In the genomic region with DNA sequence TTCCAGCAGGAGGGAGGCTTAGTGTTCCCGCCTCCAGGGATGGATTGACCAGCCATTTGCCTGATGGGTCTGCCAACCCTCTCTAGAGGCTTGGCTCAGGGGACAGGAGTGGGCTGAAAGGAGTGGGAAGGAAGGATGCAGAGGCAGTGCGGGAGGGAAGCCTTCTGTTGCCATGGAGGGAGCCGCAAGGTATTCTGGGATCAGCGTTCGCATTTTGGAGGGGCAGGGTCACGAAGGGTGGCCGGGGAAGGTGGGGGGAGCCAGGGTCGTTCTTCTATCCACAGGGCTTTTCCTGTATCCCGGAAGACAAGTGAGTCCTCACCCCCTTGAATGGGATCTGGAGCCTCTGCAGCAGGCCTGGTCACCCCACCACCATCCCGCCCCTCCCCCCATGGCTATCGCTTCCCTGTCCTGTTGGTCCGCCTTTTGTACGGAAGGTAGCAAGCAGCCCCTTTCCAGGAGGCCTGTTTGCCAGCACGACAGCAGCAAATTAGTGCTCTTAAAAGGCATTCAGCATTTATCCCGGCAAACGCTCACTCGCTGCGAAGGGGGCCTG, we compare ENCODE assay signal across 9 mouse cellular contexts.
DNase-seq lines count a peak whose midpoint lies in the region; ATAC-seq lines count a peak whose summit lies in the region.
"Had no signal": no experiment of that assay in that cellular context is flagged by ENCODE, and none has a peak within 500 bp of the region (broad histone marks: within the 10 kb centered on the region; RNA-seq: fewer than 3 reads in every experiment).

No protein-coding gene starts in this region.

- H3K9me3 ChIP-seq in forebrain, embryonic 13.5 days (replicated peaks), result no peaks in the 10 kb centered on the region
- no peaks in the 10 kb centered on the region for H3K9me3 ChIP-seq in limb, embryonic 12.5 days

- H3K27ac ChIP-seq in forebrain, embryonic 13.5 days, result peak overlapping the region; percentile 76
- H3K27ac ChIP-seq in limb, embryonic 12.5 days, result no peak overlapping the region

- no peaks in the 10 kb centered on the region for H3K36me3 ChIP-seq in forebrain, embryonic 13.5 days (ENCODE audit: poor library complexity, severe bottlenecking)
- no peaks in the 10 kb centered on the region for H3K36me3 ChIP-seq in limb, embryonic 12.5 days

- H3K4me1 ChIP-seq in forebrain, embryonic 13.5 days, result peaks cover 58% of the 10 kb centered on the region
- peaks cover 33% of the 10 kb centered on the region for H3K4me1 ChIP-seq in limb, embryonic 12.5 days (replicated peaks)

- 5% methylated on average over 18 of the region's 18 CpGs for WGBS in forebrain, embryonic 13.5 days
- WGBS in limb, embryonic 12.5 days, result 12% methylated on average over 18 of the region's 18 CpGs

- H3K27me3 ChIP-seq in forebrain, embryonic 13.5 days, result no peaks in the 10 kb centered on the region
- peaks cover 20% of the 10 kb centered on the region for H3K27me3 ChIP-seq in limb, embryonic 12.5 days

- peak overlapping the region; percentile 51 for H3K9ac ChIP-seq in forebrain, embryonic 13.5 days
- peak overlapping the region; percentile 46; the same call in 1 of the 2 replicates for H3K9ac ChIP-seq in limb, embryonic 12.5 days (replicated peaks)

- peak overlapping the region; percentile 30 for H3K4me3 ChIP-seq in forebrain, embryonic 13.5 days
- H3K4me3 ChIP-seq in limb, embryonic 12.5 days (replicated peaks), result peak overlapping the region; percentile 34

- peak; percentile 57 for ATAC-seq in forebrain, embryonic 13.5 days
- no peak for ATAC-seq in limb, embryonic 12.5 days (ENCODE audit: insufficient number of reproducible peaks, insufficient read depth, low FRiP score, low TSS enrichment, low read depth)
- ATAC-seq: Patski had no signal

- peak; percentile 61 to 74 for DNase-seq in left cerebral cortex, adult 18-20 months (ENCODE audit: low spot score in 2 of 2)
- no peak for DNase-seq in left cerebral cortex, adult 11 months (ENCODE audit: low spot score)
- peak; percentile 44 for DNase-seq in right cerebral cortex, postnatal 25 days
- no peak for DNase-seq in adrenal gland, adult (ENCODE audit: inconsistent age in 2 of 2, low spot score in 1 of 2)
- no peak for DNase-seq in spleen, postnatal 36 days (ENCODE audit: low spot score in 2 of 2)
- no peak for DNase-seq in thymus, postnatal 36 days

- peak overlapping the region; percentile 54 for H3K4me2 ChIP-seq in forebrain, embryonic 13.5 days
- H3K4me2 ChIP-seq in limb, embryonic 12.5 days, result peak overlapping the region; percentile 55

Comparison
In these comparisons a context has a peak if more than half of its experiments do, and no peak if none do; other contexts are left out.
1. DNase-seq: peak in left cerebral cortex, adult 18-20 months (2 of 2) and right cerebral cortex, postnatal 25 days (single experiment); none in left cerebral cortex, adult 11 months (single experiment), adrenal gland, adult (0 of 2), spleen, postnatal 36 days (0 of 2) and thymus, postnatal 36 days (0 of 2).